Mouse (Mus musculus): ENCODE measurements around the gene Rgs6.

DNA sequence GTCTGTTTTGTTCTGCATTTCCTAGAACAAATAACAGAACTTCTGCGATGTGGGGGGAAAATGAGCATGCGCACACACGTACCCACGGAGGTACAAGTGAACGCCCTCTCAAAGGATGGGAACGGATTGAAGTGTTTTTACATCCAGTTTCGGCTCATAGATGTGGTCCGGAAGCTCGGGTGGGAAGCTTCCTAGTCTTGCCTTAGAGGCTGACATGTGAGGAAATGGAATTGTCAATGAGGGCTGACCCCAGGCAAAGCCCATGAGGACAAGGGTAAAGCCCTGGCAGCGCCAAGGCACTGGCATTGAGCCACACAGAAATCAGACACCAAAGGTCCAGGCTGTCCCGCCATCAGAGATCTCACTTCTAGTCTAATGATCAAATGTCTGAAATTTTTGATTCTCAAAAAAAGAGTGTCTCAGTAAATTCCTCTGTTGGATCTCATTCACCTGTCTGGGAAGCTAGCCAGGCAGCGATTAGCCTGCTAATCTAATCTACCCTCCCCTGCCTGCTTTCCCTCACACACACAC, 457.0 kb downstream of the Rgs6 start:
- no peak for TF ChIP-seq CTCF (IDR thresholded peaks at IDR 0.05)
- TF ChIP-seq POLR2A (IDR thresholded peaks at IDR 0.05; ENCODE audit: insufficient read depth, low read depth, low read length): no peak

Data from heart, adult 2 months (tissue).